Mouse (Mus musculus): Measurements from ENCODE around the gene Atrnl1.

The Atrnl1 gene

GRCm38 (mm10) chr19:57609361-57610057 lies 1.3 kb upstream of the Atrnl1 start:
- DNase-seq (ENCODE audit: low read depth, low spot score): no peak

- DNase-seq (ENCODE audit: low read depth, low spot score): peak; percentile 36
Observed at GRCm38 (mm10) chr19:57610058-57610475, 767 bp upstream of the Atrnl1 start.

GRCm38 (mm10) chr19:57611291-57612178 lies 701 bp downstream of the Atrnl1 start:
- no peak for DNase-seq (ENCODE audit: low read depth, low spot score)

- DNase-seq (ENCODE audit: low read depth, low spot score): no peak
Observed at GRCm38 (mm10) chr19:57612179-57612472, 1.3 kb downstream of the Atrnl1 start.

GRCm38 (mm10) chr19:57615972-57616621 lies 5.3 kb downstream of the Atrnl1 start:
- no peak for DNase-seq (ENCODE audit: low read depth, low spot score)

DNA sequence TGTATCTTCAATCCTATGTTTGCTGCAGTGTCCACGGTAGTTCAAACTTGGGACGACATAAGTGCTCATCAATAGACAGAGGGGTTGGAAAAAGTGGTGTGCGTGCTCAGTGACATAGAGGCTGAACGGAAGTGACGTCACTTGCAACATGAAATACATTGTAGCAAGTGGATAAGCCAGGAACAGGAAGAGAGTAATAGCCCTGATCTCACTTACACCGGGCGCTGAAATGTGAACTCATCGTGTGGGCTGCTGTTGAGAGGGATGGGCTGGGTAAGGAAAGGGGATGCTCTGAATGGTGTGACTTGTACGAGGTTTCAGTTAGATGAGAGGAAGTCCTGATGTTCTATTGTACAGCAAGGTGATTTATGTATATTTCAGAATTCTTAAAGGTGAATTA lies 8.3 kb downstream of the Atrnl1 start:
- DNase-seq (ENCODE audit: low read depth, low spot score): no peak

DNA sequence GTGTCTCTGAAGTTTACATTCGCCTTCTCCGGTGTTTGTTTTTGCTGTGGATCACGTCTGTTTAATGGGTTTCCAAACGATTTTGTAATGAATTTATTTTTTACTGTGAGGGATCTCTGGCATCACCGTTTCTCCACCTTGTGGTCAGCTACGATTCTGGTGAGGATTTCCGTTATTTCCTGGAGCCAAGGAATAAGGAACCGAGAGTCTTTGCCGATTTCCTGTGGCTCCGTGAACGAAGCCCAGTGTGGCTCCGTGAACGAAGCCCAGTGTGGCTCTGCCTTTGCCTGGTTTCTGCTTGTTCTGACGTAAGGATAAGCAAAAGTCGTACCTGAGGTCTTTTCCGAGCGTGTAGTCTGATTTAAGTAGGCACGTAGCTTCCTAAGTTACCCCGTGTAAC lies 11.0 kb downstream of the Atrnl1 start:
- DNase-seq (ENCODE audit: low read depth, low spot score): no peak

GRCm38 (mm10) chr19:57625738-57626137 lies 14.9 kb downstream of the Atrnl1 start:
- DNase-seq (ENCODE audit: low read depth, low spot score): no peak

DNA sequence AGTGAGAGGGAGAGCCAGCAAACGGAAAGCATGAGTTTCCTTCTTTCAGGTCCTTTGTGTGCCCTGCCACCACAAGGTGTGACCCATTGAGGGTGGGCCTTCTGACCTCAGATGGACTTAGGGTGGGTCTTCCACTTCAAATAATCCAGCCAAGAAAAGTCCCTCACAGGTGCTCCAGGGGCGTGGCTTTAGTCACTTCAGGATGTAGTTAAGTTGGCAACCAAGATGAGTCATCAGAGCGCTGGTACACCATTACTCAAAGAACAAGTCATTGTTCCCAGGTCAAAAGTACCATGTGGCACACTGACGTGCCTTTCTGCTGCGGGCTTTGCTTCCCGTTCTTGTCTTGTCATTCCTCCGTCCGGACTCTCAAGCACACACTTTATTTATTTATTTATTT lies 16.4 kb downstream of the Atrnl1 start:
- no peak for DNase-seq (ENCODE audit: low read depth, low spot score)

DNA sequence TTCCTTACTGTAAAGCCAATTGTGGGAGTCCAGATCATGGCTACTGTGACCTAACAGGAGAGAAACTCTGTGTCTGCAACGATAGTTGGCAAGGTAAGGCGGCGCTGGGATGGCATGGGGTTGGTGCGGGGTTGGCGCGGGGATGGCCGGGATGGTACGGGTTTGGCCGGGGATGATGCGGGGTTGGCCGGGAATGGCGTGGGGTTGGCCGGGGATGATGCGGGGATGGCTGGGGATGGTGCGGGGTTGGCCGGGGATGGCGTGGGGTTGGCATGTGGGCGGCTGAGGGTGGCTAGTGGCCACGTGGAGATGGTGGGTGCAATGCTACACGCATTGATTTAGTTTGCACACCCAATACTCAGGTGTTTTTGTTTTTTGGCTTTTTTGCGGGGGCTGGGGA lies 31.7 kb downstream of the Atrnl1 start:
- DNase-seq (ENCODE audit: low read depth, low spot score): no peak

DNA sequence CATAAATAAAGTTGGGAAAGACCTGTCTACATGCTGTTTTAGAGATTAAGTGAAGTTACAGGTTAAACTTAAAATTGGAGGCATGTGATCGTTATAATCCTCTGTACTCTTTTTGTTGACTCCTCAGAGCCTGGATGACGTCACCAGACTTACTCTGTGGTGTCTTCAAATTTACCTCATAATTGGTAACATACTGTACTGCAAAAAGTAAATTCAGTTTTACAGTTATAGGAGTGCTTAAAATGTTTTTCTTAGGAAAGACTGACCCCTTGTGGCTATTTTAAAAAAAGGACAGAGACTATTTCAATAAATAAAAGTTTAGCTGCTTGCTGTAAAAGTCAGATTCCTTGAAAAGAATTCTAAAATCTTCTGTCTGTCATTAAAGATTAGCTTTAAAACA lies 32.1 kb downstream of the Atrnl1 start:
- peak; percentile 42 for DNase-seq (ENCODE audit: low read depth, low spot score)

GRCm38 (mm10) chr19:57648202-57648943 lies 37.5 kb downstream of the Atrnl1 start:
- DNase-seq (ENCODE audit: low read depth, low spot score): no peak

DNA sequence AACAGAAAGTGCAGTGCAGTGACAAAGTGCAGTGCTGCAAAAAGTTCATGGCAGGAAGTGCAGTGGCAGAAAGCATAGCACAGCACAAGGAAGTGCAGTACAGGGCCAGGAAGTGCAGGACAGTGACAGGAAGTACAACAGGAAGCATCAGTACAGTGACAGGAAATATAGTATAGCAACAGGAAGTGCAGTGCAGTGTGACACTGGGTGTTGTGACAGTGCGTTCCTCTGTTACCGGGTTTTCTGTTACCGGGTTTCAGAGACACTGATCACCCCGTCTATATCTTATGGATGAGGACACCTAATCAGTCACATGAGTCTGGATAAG lies 38.1 kb downstream of the Atrnl1 start:
- no peak for DNase-seq (ENCODE audit: low read depth, low spot score)

GRCm38 (mm10) chr19:57655083-57655482 lies 44.2 kb downstream of the Atrnl1 start:
- DNase-seq (ENCODE audit: low read depth, low spot score): peak; percentile 35

DNA sequence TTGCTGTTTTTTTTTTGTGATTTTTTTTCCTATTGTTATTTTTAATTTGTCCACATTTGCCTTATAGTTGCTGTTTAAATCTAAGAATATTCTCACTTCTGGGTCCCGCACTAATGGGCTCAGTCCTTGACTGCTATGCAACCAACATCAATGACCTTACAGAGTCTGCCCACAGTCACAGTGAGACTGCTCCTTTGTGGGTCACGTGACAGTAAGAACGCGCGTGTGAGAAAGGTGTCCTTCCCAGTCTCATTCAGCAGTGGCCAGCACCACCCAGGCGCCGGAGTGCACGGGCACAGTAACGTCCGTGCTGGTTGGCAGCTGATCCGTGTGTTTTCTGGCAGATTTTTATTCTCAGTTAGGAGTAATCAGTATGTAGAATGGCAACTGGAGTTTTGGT lies 44.7 kb downstream of the Atrnl1 start:
- DNase-seq (ENCODE audit: low read depth, low spot score): no peak

DNA sequence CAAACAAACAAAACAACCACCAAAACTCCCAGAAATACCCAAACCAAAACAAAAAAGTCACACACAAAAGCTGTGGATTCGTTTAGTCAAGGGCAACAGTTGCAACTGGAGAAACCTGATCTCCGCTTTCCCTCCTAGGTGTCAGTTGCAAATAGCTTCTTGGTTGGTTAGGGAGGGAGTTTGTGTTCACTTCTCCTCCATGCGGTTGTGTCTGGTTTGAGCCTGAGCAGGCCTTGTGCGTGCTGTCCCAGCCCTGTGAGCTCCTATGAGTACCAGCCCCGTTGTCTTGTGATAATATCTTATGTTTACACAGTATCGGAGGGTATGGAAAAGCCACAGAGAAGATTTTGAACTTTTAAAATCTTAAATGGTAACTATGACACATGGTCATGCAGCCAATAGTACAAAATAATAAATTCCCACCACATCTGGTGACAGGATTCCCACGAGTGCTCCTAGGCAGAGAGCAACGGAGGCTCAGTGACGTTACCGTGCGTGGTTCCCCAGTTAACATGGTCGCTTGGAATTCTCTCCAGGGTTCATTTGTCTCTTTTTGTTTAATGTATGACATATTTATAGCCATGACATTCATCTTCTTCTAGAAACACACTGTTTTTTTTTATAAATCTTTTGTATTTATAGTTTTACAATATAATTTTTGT lies 46.7 kb downstream of the Atrnl1 start:
- no peak for DNase-seq (ENCODE audit: low read depth, low spot score)

GRCm38 (mm10) chr19:57658111-57659091 lies 47.6 kb downstream of the Atrnl1 start:
- DNase-seq (ENCODE audit: low read depth, low spot score): no peak

GRCm38 (mm10) chr19:57667011-57667410 lies 56.2 kb downstream of the Atrnl1 start:
- no peak for DNase-seq (ENCODE audit: low read depth, low spot score)

GRCm38 (mm10) chr19:57667946-57668345 lies 57.1 kb downstream of the Atrnl1 start:
- no peak for DNase-seq (ENCODE audit: low read depth, low spot score)

DNA sequence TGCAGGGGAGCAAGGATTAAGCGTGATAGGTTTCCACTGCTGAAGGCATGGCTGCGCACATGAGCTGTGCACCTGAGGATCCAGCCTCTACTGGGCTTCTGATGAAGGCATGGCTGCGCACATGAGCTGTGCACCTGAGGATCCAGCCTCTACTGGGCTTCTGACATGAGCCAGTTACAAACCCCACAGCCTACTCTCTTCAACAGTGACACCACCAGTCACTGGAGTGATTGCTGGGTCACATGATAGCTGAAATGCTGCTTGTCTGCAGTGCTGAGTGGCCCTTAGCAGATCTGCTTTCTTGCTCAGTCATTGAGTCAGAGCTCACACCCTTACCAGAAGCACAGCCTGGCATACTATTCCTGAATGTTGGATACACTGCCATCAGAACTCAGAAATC lies 68.6 kb downstream of the Atrnl1 start:
- DNase-seq (ENCODE audit: low read depth, low spot score): no peak

Data from retina, postnatal 7 days (tissue).